Mouse (Mus musculus) olfactory bulb, adult 2 months (tissue): ENCODE data around the gene Far2.

ENCODE experiments used
- CTCF ChIP-seq: fragments of 200-500 bp; IDR thresholded peaks from 2 replicates; pipeline ENCODE4 v1.5.1; 2012; ENCODE audit warnings: low read depth, mild to moderate bottlenecking, low read length, moderate library complexity; ENCODE audit not compliant: insufficient read depth
- POLR2A ChIP-seq: fragments of 200-500 bp; IDR thresholded peaks from 2 replicates; pipeline ENCODE4 v1.6.1; 2012; ENCODE audit warnings: mild to moderate bottlenecking, low read depth, low read length, moderate library complexity; ENCODE audit not compliant: insufficient read depth

DNA sequence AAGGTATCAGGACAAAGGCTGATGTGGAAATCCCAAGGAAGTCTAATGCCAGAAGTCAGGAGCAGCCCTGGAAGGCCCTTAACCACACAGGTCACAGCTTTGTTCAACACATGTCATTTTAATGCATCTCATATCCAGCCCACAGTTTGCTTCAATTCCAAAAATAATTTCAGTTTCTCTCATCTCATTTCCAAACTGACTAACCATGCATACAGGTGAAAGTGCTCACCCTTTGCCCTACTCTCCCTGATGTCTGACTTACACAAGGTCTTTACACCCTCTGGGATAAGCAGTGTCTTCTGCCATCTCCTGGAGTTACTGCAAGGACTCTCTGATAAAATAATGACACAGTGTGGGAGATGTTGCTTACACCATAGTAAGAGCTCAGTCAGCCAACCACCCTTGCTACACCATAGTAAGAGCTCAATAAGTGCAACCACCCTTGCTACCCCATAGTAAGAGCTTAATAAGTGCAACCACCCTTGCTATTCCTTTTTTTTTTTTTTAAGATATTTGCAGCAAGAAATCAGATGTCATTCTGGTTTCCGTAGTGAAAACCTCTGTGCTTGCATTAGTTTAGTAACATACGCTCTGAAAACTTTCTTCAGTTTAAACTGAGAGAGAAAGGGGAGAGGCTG is 64.1 kb downstream of the Far2 start:
- no peak for TF ChIP-seq CTCF
- TF ChIP-seq POLR2A: no peak
